Mouse (Mus musculus): Measurements from ENCODE around the gene Lrmp.

- TF ChIP-seq POLR2A (IDR thresholded peaks at IDR 0.05; ENCODE audit: borderline replicate concordance, extremely low read depth, low read depth, low read length) (no peak), CTCF (IDR thresholded peaks at IDR 0.05; ENCODE audit: insufficient read depth, low read length) (no peak)
These were observed 10.2 kb downstream of the Lrmp start for GRCm38 (mm10) chr6:145125591-145126113.

All from lung, adult 2 months (tissue).